Mouse (Mus musculus) intestine, embryonic 15.5 days (tissue): ENCODE results near the gene Foxk1. TPM values are rescaled to one million over a fixed set of nuclear protein-coding genes. Genes with fewer than 3 reads are reported as not detected.
A peak's percentile ranks its signal among the peaks of the same experiment; 100 is the strongest.

Experiments used
- ATAC-seq: fragments of 200-750 bp; cut with Nextera tagmentation; 2 replicates; pipeline ENCODE4 v1.8.0; 2017; ENCODE audit warnings: moderate TSS enrichment, moderate library complexity
- H3K27ac ChIP-seq: fragments of 300-500 bp; sonication (generic); 2 replicates; pipeline ENCODE4 v1.5.1; 2015; ENCODE audit warnings: mild to moderate bottlenecking, inconsistent platforms
- H3K27me3 ChIP-seq: fragments of 300-500 bp; sonication (generic); replicated peaks from 2 replicates; pipeline ENCODE4 v1.6.1; 2015; ENCODE audit warnings: inconsistent platforms
- H3K36me3 ChIP-seq: fragments of 300-500 bp; sonication (generic); 2 replicates; pipeline ENCODE4 v1.6.1; 2015; ENCODE audit warnings: inconsistent platforms
- H3K4me1 ChIP-seq: fragments of 300-500 bp; sonication (generic); replicated peaks from 2 replicates; pipeline ENCODE4 v1.6.1; 2015; ENCODE audit warnings: inconsistent platforms
- H3K4me2 ChIP-seq: fragments of 300-500 bp; sonication (generic); replicated peaks from 2 replicates; pipeline ENCODE4 v1.6.1; 2015; ENCODE audit warnings: mild to moderate bottlenecking, inconsistent platforms
- H3K4me3 ChIP-seq: fragments of 300-500 bp; sonication (generic); replicated peaks from 2 replicates; pipeline ENCODE4 v1.5.1; 2015; ENCODE audit warnings: inconsistent platforms
- H3K9ac ChIP-seq: fragments of 300-500 bp; sonication (generic); 2 replicates; pipeline ENCODE4 v1.6.1; 2015; ENCODE audit warnings: inconsistent platforms
- H3K9me3 ChIP-seq: fragments of 300-500 bp; sonication (generic); 2 replicates; pipeline ENCODE4 v1.6.1; 2016; ENCODE audit warnings: inconsistent platforms
- WGBS: fragments of 180-500 bp; shearing (Covaris S2); methylation state at CpG from one replicate; pipeline ENCODE4 v1.1.7; 2015; 5-methylcytosine and 5-hydroxymethylcytosine counted together
- polyA plus RNA-seq: library from polyadenylated mRNA; unstranded; fragments of >200 nt; fragmentation: Nextera tagmentation; extraction: Ambion mirVana; gene quantifications from 2 replicates; pipeline ENCODE4 v1.2.1, GENCODE M21; 2015

Foxk1 gene
- polyA plus RNA-seq, 1 experiment from 2014 or later = 5.3 TPM

- no peak for ATAC-seq
- Histone ChIP-seq H3K27me3 (no peaks in the 10 kb centered on the region), H3K9me3 (no peaks in the 10 kb centered on the region), H3K4me1 (peaks cover 8% of the 10 kb centered on the region), H3K27ac (no peak overlapping the region), H3K4me3 (no peak overlapping the region), H3K9ac (no peak overlapping the region), H3K4me2 (no peak overlapping the region), H3K36me3 (no peaks in the 10 kb centered on the region)
- 86% methylated on average over 9 of the region's 9 CpGs for WGBS
These were observed 27.0 kb upstream of the Foxk1 start for GRCm38 (mm10) chr5:142374343-142374742.

- no peak overlapping the region for H3K4me3 ChIP-seq
- H3K4me2 ChIP-seq = no peak overlapping the region
- no peak overlapping the region for H3K9ac ChIP-seq
- 96% methylated on average over 5 of the region's 5 CpGs for WGBS
- H3K36me3 ChIP-seq = no peaks in the 10 kb centered on the region
- H3K4me1 ChIP-seq = peaks cover 8% of the 10 kb centered on the region
- no peak for ATAC-seq
- no peaks in the 10 kb centered on the region for H3K27me3 ChIP-seq
- no peaks in the 10 kb centered on the region for H3K9me3 ChIP-seq
- no peak overlapping the region for H3K27ac ChIP-seq
These were observed 25.7 kb upstream of the Foxk1 start for GRCm38 (mm10) chr5:142375641-142376040.

GRCm38 (mm10) chr5:142376071-142376470, 25.2 kb upstream of the Foxk1 start:
- Histone ChIP-seq H3K4me1 (peaks cover 8% of the 10 kb centered on the region), H3K27ac (no peak overlapping the region), H3K9me3 (no peaks in the 10 kb centered on the region), H3K4me2 (no peak overlapping the region), H3K9ac (no peak overlapping the region), H3K4me3 (no peak overlapping the region), H3K27me3 (no peaks in the 10 kb centered on the region), H3K36me3 (no peaks in the 10 kb centered on the region)
- no peak for ATAC-seq
- 83% methylated on average over 6 of the region's 6 CpGs for WGBS

- 79% methylated on average over 2 of the region's 2 CpGs for WGBS
- Histone ChIP-seq H3K27me3 (no peaks in the 10 kb centered on the region), H3K4me1 (no peaks in the 10 kb centered on the region), H3K4me3 (no peak overlapping the region), H3K4me2 (no peak overlapping the region), H3K36me3 (no peaks in the 10 kb centered on the region), H3K27ac (no peak overlapping the region), H3K9ac (no peak overlapping the region), H3K9me3 (no peaks in the 10 kb centered on the region)
- ATAC-seq = no peak
These were observed 23.2 kb upstream of the Foxk1 start for GRCm38 (mm10) chr5:142378068-142378467.

- no peak overlapping the region for H3K4me3 ChIP-seq
- H3K9ac ChIP-seq = no peak overlapping the region
- no peaks in the 10 kb centered on the region for H3K9me3 ChIP-seq
- whole genome bisulfite sequencing = 42% methylated on average over 6 of the region's 6 CpGs
- H3K36me3 ChIP-seq = no peaks in the 10 kb centered on the region
- H3K4me1 ChIP-seq = peaks cover 5% of the 10 kb centered on the region; the same call in 1 of the 2 replicates
- no peak overlapping the region for H3K27ac ChIP-seq
- ATAC-seq = no peak
- no peaks in the 10 kb centered on the region for H3K27me3 ChIP-seq
- no peak overlapping the region for H3K4me2 ChIP-seq
These were observed 20.8 kb upstream of the Foxk1 start for GRCm38 (mm10) chr5:142380491-142380890.

- Histone ChIP-seq H3K9ac (no peak overlapping the region), H3K4me3 (no peak overlapping the region), H3K9me3 (no peaks in the 10 kb centered on the region), H3K36me3 (no peaks in the 10 kb centered on the region), H3K4me2 (peak overlapping the region; percentile 15; the same call in 1 of the 2 replicates), H3K4me1 (peaks cover 20% of the 10 kb centered on the region), H3K27me3 (no peaks in the 10 kb centered on the region), H3K27ac (peak overlapping the region; percentile 44)
- 35% methylated on average over 23 of the region's 23 CpGs for WGBS
- 0 out of 2 replicates have a peak, but pooled peaks have one; percentile 34 for ATAC-seq
These were observed 16.2 kb upstream of the Foxk1 start for GRCm38 (mm10) chr5:142384911-142385660.

GRCm38 (mm10) chr5:142386329-142386728, 15.0 kb upstream of the Foxk1 start:
- Histone ChIP-seq H3K9me3 (no peaks in the 10 kb centered on the region), H3K4me1 (peaks cover 20% of the 10 kb centered on the region), H3K9ac (no peak overlapping the region), H3K27ac (peak overlapping the region; percentile 65; the same call in 1 of the 2 replicates), H3K27me3 (no peaks in the 10 kb centered on the region), H3K4me2 (no peak overlapping the region), H3K4me3 (no peak overlapping the region), H3K36me3 (no peaks in the 10 kb centered on the region)
- no peak for ATAC-seq
- 67% methylated on average over 6 of the region's 6 CpGs for WGBS

GRCm38 (mm10) chr5:142386784-142387680, 14.3 kb upstream of the Foxk1 start:
- H3K4me3 ChIP-seq = no peak overlapping the region
- H3K36me3 ChIP-seq = no peaks in the 10 kb centered on the region
- peak overlapping the region; percentile 28; the same call in 1 of the 2 replicates for H3K4me2 ChIP-seq
- peaks cover 20% of the 10 kb centered on the region for H3K4me1 ChIP-seq
- peak overlapping the region; percentile 65 for H3K27ac ChIP-seq
- 48% methylated on average over 17 of the region's 17 CpGs for WGBS
- H3K27me3 ChIP-seq = no peaks in the 10 kb centered on the region
- H3K9ac ChIP-seq = no peak overlapping the region
- ATAC-seq = peak; percentile 53; the same call in 1 of the 2 replicates
- H3K9me3 ChIP-seq = no peaks in the 10 kb centered on the region

- Histone ChIP-seq H3K27me3 (no peaks in the 10 kb centered on the region), H3K27ac (no peak overlapping the region), H3K9me3 (no peaks in the 10 kb centered on the region), H3K4me3 (no peak overlapping the region), H3K9ac (no peak overlapping the region), H3K4me2 (no peak overlapping the region), H3K4me1 (peaks cover 20% of the 10 kb centered on the region), H3K36me3 (no peaks in the 10 kb centered on the region)
- WGBS = 86% methylated on average over 4 of the region's 4 CpGs
- no peak for ATAC-seq
These were observed 13.6 kb upstream of the Foxk1 start for GRCm38 (mm10) chr5:142387716-142388115.

GRCm38 (mm10) chr5:142391691-142392090, 9.6 kb upstream of the Foxk1 start:
- no peak for ATAC-seq
- Histone ChIP-seq H3K27ac (no peak overlapping the region), H3K4me2 (no peak overlapping the region), H3K36me3 (no peaks in the 10 kb centered on the region), H3K9me3 (no peaks in the 10 kb centered on the region), H3K9ac (no peak overlapping the region), H3K4me1 (peaks cover 5% of the 10 kb centered on the region), H3K27me3 (no peaks in the 10 kb centered on the region), H3K4me3 (no peak overlapping the region)
- WGBS = 74% methylated on average over 5 of the region's 5 CpGs

- Histone ChIP-seq H3K9me3 (no peaks in the 10 kb centered on the region), H3K36me3 (no peaks in the 10 kb centered on the region), H3K27ac (no peak overlapping the region), H3K27me3 (no peaks in the 10 kb centered on the region), H3K4me3 (no peak overlapping the region), H3K4me1 (no peaks in the 10 kb centered on the region), H3K9ac (no peak overlapping the region), H3K4me2 (no peak overlapping the region)
- no peak for ATAC-seq
- WGBS = 92% methylated on average over 6 of the region's 6 CpGs
These were observed 6.6 kb upstream of the Foxk1 start for GRCm38 (mm10) chr5:142394602-142395252.

- no peak overlapping the region for H3K4me3 ChIP-seq
- peaks cover 6% of the 10 kb centered on the region; the same call in 1 of the 2 replicates for H3K4me1 ChIP-seq
- 63% methylated on average over 5 of the region's 5 CpGs for WGBS
- H3K27ac ChIP-seq = no peak overlapping the region
- no peak overlapping the region for H3K9ac ChIP-seq
- no peaks in the 10 kb centered on the region for H3K9me3 ChIP-seq
- H3K4me2 ChIP-seq = no peak overlapping the region
- H3K36me3 ChIP-seq = no peaks in the 10 kb centered on the region
- no peaks in the 10 kb centered on the region for H3K27me3 ChIP-seq
- no peak for ATAC-seq
These were observed 5.4 kb upstream of the Foxk1 start for GRCm38 (mm10) chr5:142395909-142396308.
